Mouse (Mus musculus) adrenal gland, postnatal 14 days (tissue): ENCODE measurements around the gene Zfhx2. TPM values are rescaled to one million over a fixed set of nuclear protein-coding genes. Genes with fewer than 3 reads are reported as not detected.
A peak's percentile ranks its signal among the peaks of the same experiment; 100 is the strongest.

Source experiments
- DNase-seq: peaks from one replicate; pipeline ENCODE4 v3.0.0; 2021; ENCODE audit warnings: mixed read lengths
- total RNA-seq: library from RNA; stranded (reverse); gene quantifications from 2 replicates; pipeline ENCODE4 v1.2.3, GENCODE M21; 2021

The Zfhx2 gene
- total RNA-seq, 1 experiment from 2014 or later = 7.3 TPM

- no peak for DNase-seq
These were observed 13.6 kb downstream of the Zfhx2 start for GRCm38 (mm10) chr14:55078366-55078989.

DNA sequence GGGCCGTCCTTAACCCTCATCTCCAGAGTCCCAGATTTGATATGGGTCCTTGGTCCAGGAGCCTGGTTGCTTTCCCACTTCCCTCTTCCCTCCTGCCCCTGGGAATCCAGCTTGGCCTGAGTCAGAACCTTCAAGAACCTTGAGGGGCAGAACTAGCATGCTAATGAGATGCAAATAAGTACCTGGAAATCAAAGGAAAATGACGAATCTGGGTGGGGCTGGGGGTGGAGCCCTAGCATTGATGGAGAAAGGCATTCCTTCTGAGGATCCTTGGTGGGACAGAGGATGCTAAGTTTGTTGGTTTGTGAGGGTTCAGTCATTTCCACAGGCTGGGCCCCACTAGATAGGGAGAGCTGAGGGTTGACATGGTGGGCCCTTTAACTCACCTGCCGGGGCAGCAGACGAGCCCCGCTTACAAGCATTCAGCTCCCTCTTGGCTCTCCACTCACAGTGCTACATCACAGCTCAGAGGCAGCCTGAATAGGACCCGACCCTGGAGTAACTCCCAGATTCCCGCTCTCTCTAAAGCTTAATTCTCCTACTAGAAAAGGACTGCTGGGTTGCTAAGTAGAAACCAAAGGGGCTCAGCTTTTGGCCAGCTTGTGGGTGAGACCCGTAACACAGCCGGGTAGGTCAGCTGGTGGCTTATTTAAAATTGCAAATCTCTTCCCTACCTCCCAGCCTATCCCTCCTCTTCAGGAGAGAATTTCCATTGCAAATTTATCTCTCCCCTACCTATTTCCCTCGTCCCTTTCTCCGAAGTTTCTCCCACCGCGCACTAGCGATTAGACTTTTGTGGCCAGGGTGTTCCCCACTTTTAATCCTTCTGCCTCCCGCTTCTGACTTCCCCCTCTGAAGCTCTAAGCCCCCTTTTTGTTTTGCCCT lies 14.4 kb downstream of the Zfhx2 start:
- no peak for DNase-seq

- DNase-seq = no peak
These were observed 15.2 kb downstream of the Zfhx2 start for GRCm38 (mm10) chr14:55076956-55077355.

GRCm38 (mm10) chr14:55076224-55076623 lies 15.9 kb downstream of the Zfhx2 start:
- DNase-seq = no peak

DNA sequence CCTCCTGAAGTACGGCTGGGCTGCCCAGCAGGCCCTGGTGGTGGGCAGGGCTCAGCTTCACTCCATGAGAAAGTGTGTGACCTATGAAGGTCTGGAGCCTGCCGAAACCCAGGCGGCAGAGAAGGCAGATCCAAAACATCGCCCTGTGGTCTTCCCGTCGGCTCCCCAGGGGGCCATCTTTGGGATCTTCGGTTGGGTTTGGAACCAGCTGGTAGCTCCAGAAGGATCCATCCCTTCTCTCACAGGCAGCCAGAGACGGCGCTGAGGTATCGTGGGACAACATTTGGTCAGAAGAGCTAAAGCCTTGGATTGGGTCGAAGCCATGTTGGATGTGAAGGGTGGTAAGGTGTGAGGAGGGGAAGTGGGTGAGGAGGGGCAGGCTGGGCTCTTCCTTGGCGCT lies 17.7 kb downstream of the Zfhx2 start:
- DNase-seq = no peak

DNA sequence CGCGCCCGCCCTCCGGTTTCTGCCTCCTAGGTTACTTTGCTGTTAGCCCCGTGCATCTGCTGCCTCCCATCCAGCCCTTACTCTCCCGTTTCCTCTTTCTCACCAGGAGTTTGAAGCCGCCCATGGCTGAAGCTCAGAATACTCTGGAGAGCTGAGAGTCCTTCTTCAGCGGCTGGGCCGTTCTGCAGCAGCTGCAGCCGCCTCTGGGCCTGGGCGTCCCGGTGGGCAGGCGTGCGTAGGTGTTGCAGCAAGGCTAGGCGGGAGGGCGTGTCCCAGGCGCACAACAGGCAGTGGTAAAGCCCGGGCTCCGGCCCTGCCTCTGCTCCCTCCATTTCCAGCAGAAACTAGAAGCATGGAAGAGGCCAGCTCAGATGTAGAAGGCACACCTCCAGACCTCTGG lies 20.4 kb downstream of the Zfhx2 start:
- peak; percentile 42 for DNase-seq

DNA sequence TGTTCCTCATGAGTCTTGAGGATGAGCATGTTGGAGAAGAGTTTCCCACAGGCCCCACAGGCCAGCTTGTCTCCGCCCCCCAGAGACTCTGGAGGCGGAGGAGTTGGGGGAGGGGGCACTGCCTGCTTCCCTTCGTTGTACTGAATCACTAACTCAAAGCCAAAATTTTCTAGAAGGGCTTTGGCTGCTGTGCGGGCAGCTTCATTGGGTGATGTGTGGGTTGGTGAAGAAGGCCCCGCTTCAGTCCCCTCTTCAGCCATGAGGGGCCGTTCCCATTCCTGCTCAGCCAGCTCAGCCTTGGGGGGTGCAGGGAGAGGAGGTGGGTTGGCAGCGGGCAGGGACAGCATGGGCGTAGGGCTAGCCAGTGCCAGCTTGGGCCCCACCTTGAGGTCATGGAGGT lies 26.1 kb downstream of the Zfhx2 start:
- DNase-seq = no peak

- no peak for DNase-seq
These were observed 26.7 kb downstream of the Zfhx2 start for GRCm38 (mm10) chr14:55065391-55065790.

GRCm38 (mm10) chr14:55064481-55065370 lies 27.4 kb downstream of the Zfhx2 start:
- no peak for DNase-seq

- peak; percentile 37 for DNase-seq
These were observed 28.3 kb downstream of the Zfhx2 start for GRCm38 (mm10) chr14:55063581-55064381.

DNA sequence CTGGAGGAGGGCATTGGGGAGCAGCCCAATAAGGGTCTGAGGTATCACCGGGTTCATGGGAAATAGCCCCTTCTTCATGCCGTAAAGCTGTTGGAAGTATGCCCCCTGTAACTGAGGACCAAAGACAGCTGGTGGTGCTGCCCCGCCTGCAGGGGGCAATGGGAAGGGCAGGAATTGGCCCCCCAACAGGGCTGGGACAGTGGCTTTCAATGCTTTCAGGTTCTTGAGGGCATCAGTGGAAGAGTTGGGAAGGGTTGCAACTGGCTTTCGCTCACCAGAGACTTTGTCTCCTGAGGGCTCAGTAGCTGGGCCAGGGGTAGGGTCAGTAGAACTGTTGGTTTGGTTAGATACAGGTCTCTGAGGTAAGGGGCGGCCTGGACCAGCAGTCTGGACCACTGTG lies 29.0 kb downstream of the Zfhx2 start:
- DNase-seq = no peak

GRCm38 (mm10) chr14:55062626-55063025 lies 29.5 kb downstream of the Zfhx2 start:
- DNase-seq = peak; percentile 38

GRCm38 (mm10) chr14:55061845-55062244 lies 30.3 kb downstream of the Zfhx2 start:
- no peak for DNase-seq

DNA sequence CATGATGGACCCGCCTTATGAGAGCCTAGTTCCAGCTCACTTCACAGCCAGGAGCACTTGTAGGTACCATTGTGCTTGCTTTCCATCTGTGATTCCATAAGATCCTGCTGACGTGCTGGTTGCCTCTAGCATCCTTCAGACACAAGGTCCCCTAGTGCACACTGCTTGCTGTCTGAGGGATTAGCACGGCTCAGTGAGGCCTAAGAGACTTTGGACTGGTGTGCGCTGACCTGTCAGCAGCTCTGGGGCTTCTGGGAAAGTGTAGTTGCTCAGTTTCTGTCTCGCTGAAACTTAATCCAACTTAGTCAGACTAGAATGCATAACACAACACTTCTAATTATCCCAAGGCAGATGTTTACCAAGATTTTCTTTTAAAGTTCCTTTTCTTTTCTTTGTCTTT lies 32.2 kb downstream of the Zfhx2 start:
- DNase-seq = no peak

DNA sequence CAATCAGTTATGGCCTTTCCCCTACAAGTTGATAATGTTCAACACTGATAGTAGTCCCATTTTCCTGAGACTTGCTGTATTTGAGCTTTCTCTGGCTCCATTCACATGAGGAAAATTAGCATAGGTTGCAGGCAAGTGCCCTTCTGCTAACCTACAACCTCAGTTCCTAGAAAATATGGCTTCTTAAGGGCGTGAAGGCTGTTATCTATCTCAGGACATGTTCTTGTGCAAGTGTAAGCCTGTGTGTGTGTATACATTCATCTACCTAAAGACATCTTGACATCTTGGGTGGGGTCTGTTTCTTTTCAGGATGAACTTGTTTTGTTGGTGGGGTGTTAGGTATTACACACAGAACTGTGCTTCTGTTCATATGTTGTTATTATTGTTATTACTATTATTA lies 33.1 kb downstream of the Zfhx2 start:
- no peak for DNase-seq

DNA sequence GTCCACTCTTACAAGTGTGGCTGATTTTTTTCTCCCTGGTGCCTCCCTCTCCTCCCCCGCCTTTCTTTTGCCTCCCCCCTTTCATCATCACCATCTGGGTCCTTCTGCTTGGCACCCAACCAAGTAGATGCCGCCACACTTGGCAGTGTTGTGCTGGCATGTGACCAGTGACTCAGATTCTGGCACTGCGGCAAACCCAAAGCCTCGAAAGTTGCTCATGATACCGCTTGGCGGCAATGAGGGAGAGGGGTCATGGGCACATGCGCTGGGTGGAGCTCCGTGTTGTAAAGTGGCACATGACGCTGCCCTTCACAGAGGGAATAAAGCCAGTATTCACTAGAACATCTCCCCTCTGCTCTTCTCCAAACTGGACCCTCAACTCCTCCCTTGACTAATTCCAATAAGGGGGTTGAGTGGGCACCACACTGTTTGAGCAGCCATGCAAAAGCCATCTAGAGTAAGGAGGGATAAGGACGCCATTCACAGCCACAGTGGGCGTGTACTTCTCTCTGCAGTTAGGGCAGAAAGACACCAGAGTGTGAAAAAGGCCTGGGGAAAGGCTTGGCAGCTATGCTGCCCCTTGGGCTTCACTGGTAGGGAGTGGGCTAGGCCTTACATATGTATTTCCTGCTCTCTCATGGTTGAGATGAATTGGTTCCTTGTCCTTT lies 36.8 kb downstream of the Zfhx2 start:
- peak; percentile 93 for DNase-seq

GRCm38 (mm10) chr14:55054191-55054749 lies 37.9 kb downstream of the Zfhx2 start:
- DNase-seq = no peak

GRCm38 (mm10) chr14:55053708-55054190 lies 38.4 kb downstream of the Zfhx2 start:
- DNase-seq = peak; percentile 34

- no peak for DNase-seq
These were observed 39.1 kb downstream of the Zfhx2 start for GRCm38 (mm10) chr14:55053050-55053449.

- DNase-seq = peak; percentile 27
These were observed 39.6 kb downstream of the Zfhx2 start for GRCm38 (mm10) chr14:55052496-55052895.
